Mouse (Mus musculus): ENCODE measurements around the gene Akr1c19.
A peak's percentile ranks its signal among the peaks of the same experiment; 100 is the strongest.

The Akr1c19 gene

GRCm38 (mm10) chr13:4270860-4271259, 42.4 kb downstream of the Akr1c19 start:
- DNase-seq (ENCODE audit: low spot score in 2 of 2): no peak

GRCm38 (mm10) chr13:4277526-4277925, 49.0 kb downstream of the Akr1c19 start:
- DNase-seq (ENCODE audit: low spot score in 2 of 2): no peak

GRCm38 (mm10) chr13:4279284-4279683, 50.8 kb downstream of the Akr1c19 start, which contains the start of gene Akr1c12:
TSS of gene Akr1c12 (minus strand) at chr13:4279433.
- DNase-seq (ENCODE audit: low spot score in 2 of 2): no peak

- peak; percentile 42 to 60 for DNase-seq (ENCODE audit: low spot score in 2 of 2)
These were observed 53.2 kb downstream of the Akr1c19 start for GRCm38 (mm10) chr13:4281471-4282412.

GRCm38 (mm10) chr13:4296991-4297390, 68.5 kb downstream of the Akr1c19 start:
- no peak for DNase-seq (ENCODE audit: low spot score in 2 of 2)
